Mouse (Mus musculus): ENCODE data around the gene Rwdd1. TPM values are rescaled to one million over a fixed set of nuclear protein-coding genes. Genes with fewer than 3 reads are reported as not detected.

The Rwdd1 gene
- total and polyA plus RNA-seq, 3 experiments, result 186 to 293 (median 235) TPM

GRCm38 (mm10) chr10:33986771-33987170, 32.7 kb downstream of the Rwdd1 start:
- H3K4me2 ChIP-seq (ENCODE audit: insufficient read depth, low read depth, poor library complexity, severe bottlenecking), result no peak overlapping the region
- no peaks in the 10 kb centered on the region for H3K27me3 ChIP-seq (replicated peaks)
- H3K9me3 ChIP-seq (replicated peaks; ENCODE audit: low read length), result no peaks in the 10 kb centered on the region
- H3K4me3 ChIP-seq (replicated peaks in 1 of 3; ENCODE audit: low read depth in 2 of 3, low read length in 2 of 3, poor library complexity in 1 of 3), result no peak overlapping the region
- no peaks in the 10 kb centered on the region for H3K79me2 ChIP-seq (replicated peaks; ENCODE audit: control insufficient read depth, extremely low read depth, insufficient read depth, poor library complexity, severe bottlenecking)
- in situ Hi-C loops (cut with MboI; ENCODE audit: low pct_ligation_motif_present, low pct_unique_long_range_greater_than_20kb, low sequenced_read_pairs), result no loop called here
- H3K27ac ChIP-seq (ENCODE audit: insufficient read depth, low read depth), result no peak overlapping the region
- dilution Hi-C loops (cut with MboI; ENCODE audit: extremely low pct_ligation_motif_present, extremely low pct_unique_long_range_greater_than_20kb, low sequenced_read_pairs), result no loop called here
- H3K9ac ChIP-seq (ENCODE audit: insufficient read depth, low read depth), result no peak overlapping the region
- H3K36me3 ChIP-seq (replicated peaks in 1 of 2; ENCODE audit: control insufficient read depth in 1 of 2, insufficient read depth in 1 of 2, low read length in 1 of 2), result peaks cover 8 to 18% of the 10 kb centered on the region in 2 experiments
- peak; percentile 91 for DNase-seq (ENCODE audit: extremely low read depth)
- H3K4me1 ChIP-seq (ENCODE audit: control insufficient read depth in 1 of 2, insufficient read depth in 2 of 2), result peaks cover 0 to 9% of the 10 kb centered on the region in 2 experiments; a peak in 2 of 4 replicates
- 0 out of 2 replicates have a peak, but pooled peaks have one; percentile 23 for TF ChIP-seq MAZ (IDR thresholded peaks at IDR 0.05; ENCODE audit: low read depth, low read length)
- peak; percentile 94 for TF ChIP-seq MYC (IDR thresholded peaks at IDR 0.05; ENCODE audit: low read depth, low read length)
- peak; percentile 90 for TF ChIP-seq MAX (IDR thresholded peaks at IDR 0.05; ENCODE audit: low read length)
- TF ChIP-seq PAX5 (IDR thresholded peaks at IDR 0.05; ENCODE audit: low read length), result no peak
- TF ChIP-seq EP300 (IDR thresholded peaks at IDR 0.05; ENCODE audit: low read length), result 0 out of 2 replicates have a peak, but pooled peaks have one; percentile 13
- no peak for TF ChIP-seq MAFK (IDR thresholded peaks at IDR 0.05; ENCODE audit: insufficient replicate concordance, low read length)
- peak; percentile 82; the same call in 1 of the 2 replicates for TF ChIP-seq NELFE (IDR thresholded peaks at IDR 0.05; ENCODE audit: low read depth, low read length)
- no peak for TF ChIP-seq POLR2AphosphoS2 (IDR thresholded peaks at IDR 0.05; ENCODE audit: low read depth, low read length)
- TF ChIP-seq ZC3H11A (IDR thresholded peaks at IDR 0.05; ENCODE audit: low read depth, low read length), result 0 out of 2 replicates have a peak, but pooled peaks have one; percentile 27
- TF ChIP-seq NRF1 (IDR thresholded peaks at IDR 0.05; ENCODE audit: low read depth, low read length), result peak; percentile 29; the same call in 1 of the 2 replicates
- TF ChIP-seq BHLHE40 (IDR thresholded peaks at IDR 0.05; ENCODE audit: low read depth, low read length), result 0 out of 2 replicates have a peak, but pooled peaks have one; percentile 21
- TF ChIP-seq CTCF (conservative IDR thresholded peaks at IDR 0.05 in 1 of 2, IDR thresholded peaks at IDR 0.05 in 1 of 2; ENCODE audit: low read depth in 2 of 2, low read length in 2 of 2), result peak; percentile 97 to 100
- TF ChIP-seq MEF2A (IDR thresholded peaks at IDR 0.05; ENCODE audit: borderline replicate concordance, low read depth, low read length), result 0 out of 2 replicates have a peak, but pooled peaks have one; percentile 33
- TF ChIP-seq CHD1 (IDR thresholded peaks at IDR 0.05; ENCODE audit: low read depth, low read length), result no peak
- TF ChIP-seq MXI1 (IDR thresholded peaks at IDR 0.05; ENCODE audit: low read depth, low read length), result no peak
- peak; percentile 73 for TF ChIP-seq RAD21 (IDR thresholded peaks at IDR 0.05; ENCODE audit: low read depth, low read length)
- peak; percentile 72 for TF ChIP-seq SMC3 (IDR thresholded peaks at IDR 0.05; ENCODE audit: low read depth, low read length)
- TF ChIP-seq E2F4 (IDR thresholded peaks at IDR 0.05; ENCODE audit: insufficient replicate concordance, low read depth, low read length), result no peak
- TF ChIP-seq HCFC1 (IDR thresholded peaks at IDR 0.05; ENCODE audit: low read depth, low read length), result peak; percentile 38; the same call in 1 of the 2 replicates
- peak; percentile 14; the same call in 1 of the 2 replicates for TF ChIP-seq IRF4 (IDR thresholded peaks at IDR 0.05; ENCODE audit: low read depth, low read length)
- TF ChIP-seq SIN3A (IDR thresholded peaks at IDR 0.05; ENCODE audit: low read length), result peak; percentile 57; the same call in 1 of the 2 replicates
- peak; percentile 72 for TF ChIP-seq JUND (conservative IDR thresholded peaks at IDR 0.05; ENCODE audit: low read depth, low read length)
